Mouse (Mus musculus) adrenal gland (tissue): Measurements from ENCODE around the gene Gpc1.

Experiments used
- intact Hi-C: fragments of 180-260 bp; cut with DNase I; formaldehyde crosslinking; loops from one replicate; pipeline ENCODE4 v1.15.1; 2025

Gpc1 gene

DNA sequence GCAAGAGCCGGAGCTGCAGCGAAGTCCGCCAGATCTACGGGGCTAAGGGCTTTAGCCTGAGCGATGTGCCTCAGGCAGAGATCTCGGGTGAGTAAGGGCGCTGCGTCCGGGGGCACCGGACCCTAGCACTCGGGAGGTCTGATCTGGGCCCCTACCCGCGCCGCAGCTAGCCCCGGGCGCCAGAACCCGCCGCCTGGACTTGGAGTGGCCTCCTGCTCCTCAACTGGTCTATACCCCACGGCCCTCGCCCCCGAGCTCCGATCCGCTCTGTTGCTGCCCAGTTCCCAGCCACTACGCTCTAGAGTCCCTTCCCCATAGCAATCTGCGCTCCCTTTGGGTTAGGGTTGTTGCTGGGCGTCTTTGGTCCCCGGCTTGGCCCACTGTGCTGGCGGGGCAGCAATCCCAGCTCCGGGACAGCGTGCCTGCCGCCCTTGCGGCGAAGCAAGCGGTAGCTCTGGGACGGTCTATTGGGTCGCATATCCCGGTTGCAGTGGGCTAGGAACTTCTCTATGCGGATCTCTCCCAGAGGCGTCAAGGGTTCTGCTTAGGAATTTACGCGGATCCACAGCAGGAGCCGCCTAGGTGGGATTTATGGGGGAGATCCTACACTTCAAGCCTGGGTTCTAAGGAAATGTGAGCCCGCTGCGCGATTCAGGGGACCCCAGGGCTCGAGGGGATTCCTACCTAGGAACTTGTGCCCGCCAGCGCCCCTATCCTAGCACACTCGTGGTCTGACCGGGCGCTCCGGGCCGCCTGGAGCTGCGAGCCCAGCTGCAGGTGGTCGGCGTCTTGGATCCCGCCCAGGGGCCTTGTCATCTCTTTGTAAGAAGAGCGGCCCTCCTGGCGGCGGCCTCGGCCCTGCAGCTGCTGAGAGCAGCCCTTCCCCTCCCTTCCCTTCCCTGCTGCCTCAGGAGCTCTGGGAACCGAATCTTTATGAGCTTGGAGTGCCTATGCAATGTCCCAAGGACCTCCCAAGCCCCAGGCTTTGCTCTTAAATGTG is 866 bp downstream of the Gpc1 start:
- intact Hi-C loops = loop anchor here (5.0 to 10.0 kb wide), 3 partner anchors 90 to 218 kb away; partner anchors contain the start of genes Olfr12 and Otos

DNA sequence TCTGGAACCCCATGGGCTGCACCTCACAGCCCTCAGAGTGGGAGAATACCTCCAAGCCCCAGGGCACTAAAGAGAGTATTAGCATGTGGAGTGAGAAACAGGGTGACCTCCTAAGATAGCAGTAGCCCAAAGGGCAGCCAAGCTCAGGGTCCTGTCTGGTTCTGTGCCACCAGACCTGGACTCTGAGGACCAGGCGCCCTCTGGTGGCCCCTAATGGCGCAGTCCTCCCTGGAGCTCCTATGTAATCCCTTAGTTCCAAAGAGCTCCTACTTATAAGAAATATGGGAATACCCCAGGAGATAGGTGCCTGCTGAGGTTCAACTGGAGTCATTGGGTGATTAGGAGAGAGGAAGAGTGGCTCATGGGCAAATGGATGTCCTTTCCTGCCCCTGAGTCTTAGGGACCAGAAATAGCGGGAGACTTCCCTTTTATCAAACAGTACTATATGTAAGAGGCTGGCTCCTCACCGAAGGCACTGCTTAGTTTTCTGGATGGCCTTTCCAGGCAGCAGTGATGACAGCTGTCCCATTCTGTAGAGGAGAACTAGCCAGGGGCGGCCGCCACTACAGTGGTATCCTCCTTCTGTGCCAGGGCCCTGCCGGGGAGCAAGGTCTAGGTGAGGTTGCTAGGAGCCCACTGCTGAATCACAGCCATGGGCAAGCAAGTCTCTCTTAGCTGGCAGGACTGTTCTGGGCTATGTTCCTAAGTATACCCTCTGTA is 2.7 kb downstream of the Gpc1 start:
- intact Hi-C loops = loop anchor here (1.0 to 10.0 kb wide), 4 partner anchors 92 to 219 kb away; partner anchors contain the start of genes Olfr12 and Otos

DNA sequence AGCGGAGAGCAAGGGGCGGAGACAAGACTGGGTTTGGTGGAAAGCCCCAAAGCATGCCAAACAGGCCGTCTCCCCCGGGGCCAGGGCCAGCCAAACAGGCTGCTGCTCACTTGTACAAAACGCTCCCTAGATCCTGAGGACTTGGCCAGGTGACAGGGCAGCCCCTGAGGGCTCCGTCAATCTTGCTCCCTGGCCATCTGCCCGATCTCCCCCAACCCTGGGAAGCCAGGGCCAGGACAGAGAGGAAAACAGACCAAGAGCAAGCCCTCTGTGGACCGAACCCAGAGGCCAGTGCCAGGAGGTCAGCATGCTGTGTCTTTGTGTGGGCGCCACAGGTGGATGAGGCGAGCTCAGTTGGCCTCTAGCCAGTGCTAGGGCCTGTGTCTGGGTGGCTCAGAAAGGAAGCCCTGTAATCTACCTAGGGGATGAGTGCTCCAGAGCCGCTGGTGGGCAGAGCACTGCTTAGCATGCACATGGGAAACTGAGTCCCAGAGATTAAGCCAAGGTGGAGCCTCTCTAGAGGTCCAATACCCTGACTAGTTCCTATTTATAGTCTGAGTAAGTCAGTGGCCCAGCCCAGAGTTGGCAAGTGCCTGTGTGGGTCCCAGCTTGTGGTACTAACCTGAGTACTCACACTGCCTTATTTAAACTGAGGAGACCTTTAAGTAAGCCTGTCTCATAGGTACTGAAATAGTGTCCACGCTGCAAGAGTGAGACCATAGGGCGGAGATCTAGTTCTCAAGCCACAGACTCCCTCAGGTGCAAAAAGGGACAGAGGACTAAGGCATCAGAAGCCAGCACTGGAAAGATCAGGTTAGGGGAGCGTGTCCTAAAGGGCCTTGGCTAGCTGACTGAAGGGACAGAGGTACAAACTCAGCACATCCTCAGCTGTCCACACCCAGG is 6.7 kb downstream of the Gpc1 start:
- intact Hi-C loops = loop anchor here (10.0 kb wide), 1 partner anchor 223 kb away; the partner anchor contains the start of gene Olfr12

DNA sequence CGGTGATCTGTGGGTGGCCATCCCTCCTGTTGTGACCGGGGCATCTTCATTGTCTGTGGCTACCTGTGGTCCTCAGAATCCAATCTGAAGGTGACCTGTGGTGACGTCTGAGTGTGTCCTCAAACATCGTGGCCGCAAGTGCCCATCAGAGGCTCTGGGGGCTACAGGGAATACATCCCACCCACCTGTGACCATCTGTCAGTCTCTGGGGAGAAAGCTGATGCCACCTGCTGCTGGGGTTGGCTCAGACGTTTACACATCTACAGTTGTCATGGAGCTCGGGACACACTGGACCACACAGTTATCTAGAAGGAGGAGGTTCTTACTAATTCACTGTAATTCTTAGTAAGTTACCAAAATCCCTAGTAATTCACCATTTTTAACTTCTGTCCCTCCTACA is 7.8 kb downstream of the Gpc1 start:
- intact Hi-C loops = loop anchor here (10.0 kb wide), 1 partner anchor 224 kb away; the partner anchor contains the start of gene Olfr12

DNA sequence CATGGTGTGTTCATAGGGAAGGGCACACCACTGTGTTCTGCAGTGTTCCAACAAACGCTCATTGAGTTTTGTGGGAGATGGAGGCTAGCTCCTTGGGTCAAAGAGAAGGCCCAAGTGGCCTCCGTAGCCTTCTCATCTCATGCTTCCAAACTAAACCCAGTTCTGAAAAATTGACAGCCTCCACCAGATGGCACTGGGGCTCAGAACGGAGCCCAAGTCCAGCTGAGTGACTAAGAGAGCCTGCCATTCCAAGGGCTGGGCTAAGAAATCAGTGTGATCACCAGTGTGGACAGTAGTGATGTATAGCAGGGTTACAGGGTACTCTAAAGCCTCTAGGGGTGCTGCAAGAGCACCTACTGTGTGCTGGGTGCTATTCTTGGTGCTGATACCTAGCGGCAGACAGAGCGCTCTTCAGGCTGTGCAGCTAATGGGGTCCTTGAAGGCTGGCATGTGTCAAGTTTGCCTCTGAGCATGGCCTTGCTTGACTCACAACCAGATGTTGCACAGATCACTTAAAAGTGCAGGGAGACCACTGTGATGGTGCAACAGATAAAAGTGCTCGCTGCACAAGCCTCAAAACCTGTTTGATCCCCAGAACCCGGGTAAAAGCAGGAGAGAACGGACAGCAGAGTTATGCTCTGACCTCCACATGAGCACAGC is 8.9 kb downstream of the Gpc1 start:
- intact Hi-C loops = loop anchor here (5.0 kb wide), 1 partner anchor 57 kb away; no protein-coding TSS in a partner anchor

DNA sequence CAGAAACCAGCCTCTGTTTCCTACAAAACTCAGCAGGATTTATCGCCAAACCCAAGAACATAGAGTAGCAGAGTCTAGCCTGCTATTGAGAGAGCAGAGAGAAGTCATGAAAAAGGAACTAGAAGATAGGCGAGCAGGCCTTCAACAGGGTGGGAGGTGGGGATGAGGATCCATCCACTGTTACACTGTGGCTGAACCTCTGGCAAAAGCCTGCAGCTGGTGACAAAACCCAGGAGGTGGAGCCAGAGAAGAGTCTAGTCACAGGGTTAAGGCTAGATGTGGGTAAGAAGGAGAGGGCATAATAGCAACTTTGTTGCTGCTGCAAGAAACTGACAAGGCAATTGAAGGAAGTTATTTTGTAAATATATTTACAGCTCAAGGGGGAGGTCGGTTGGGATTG is 10.0 kb downstream of the Gpc1 start:
- intact Hi-C loops = loop anchor here (5.0 kb wide), 1 partner anchor 56 kb away; no protein-coding TSS in a partner anchor

DNA sequence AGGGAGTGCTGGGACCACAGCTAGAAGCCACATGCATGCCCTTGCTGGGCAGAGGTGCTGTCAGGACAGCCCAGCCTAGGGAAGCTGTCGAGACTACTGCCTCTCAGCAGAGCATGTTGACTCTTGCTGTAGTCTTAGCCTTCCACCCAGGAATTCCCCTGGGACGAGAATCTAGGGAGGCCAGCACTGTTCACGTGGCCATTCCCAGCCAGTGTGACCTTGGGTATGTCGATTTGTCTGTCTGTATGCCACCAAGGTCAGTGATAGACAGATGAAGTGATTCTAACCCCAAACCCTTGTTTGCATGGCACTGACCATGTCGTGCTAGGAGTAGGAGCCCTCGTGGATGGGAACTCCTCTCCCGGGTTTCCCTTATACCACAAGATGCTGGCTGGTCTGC is 14.4 kb downstream of the Gpc1 start:
- intact Hi-C loops = no loop called here

DNA sequence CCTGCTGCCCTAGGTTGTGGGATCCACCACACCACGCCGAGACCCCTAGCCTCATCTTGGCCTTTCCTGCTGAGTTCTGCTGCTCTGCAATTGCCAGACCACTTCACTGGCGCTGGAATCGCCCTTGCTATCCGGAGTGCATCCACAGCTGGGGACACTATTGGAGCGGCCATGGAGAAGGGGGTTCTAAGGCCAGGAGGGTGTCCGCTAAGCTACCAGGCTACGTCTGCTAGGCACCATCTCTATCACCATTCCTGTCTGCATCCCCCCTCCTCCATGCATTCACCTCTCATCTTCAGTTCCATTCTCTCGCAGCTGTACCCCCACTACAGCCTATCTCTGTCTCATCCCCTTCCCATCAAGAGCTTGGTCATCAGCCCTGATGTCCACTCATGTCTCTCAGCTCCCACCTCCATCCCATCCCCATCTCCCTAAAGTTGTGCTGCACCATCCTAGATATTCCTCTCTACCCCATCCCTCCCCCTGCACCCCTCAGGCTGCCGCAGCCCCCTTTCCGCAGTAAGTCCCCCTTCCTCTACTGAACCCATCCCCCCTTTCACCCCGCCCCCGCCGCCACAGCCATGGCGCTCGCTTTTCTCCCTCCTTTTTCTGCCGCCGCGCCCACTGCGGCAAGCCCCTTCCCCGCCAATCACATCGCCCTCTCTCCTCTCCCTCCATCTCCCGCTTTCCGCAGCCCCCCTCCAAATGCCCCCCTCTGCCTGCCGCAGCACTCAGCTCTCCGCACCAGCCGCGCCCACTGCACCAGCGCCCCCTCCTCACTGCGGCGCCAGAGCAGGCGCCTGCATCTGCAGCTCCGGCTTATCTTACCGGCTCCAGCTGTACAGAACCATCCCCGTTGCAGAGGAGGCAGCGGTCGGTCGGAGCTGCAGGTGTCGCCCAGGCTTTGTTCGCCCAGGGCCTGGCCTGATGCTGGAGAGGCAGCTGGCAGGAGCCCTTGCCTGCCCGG is 16.7 kb downstream of the Gpc1 start:
- intact Hi-C loops = no loop called here

DNA sequence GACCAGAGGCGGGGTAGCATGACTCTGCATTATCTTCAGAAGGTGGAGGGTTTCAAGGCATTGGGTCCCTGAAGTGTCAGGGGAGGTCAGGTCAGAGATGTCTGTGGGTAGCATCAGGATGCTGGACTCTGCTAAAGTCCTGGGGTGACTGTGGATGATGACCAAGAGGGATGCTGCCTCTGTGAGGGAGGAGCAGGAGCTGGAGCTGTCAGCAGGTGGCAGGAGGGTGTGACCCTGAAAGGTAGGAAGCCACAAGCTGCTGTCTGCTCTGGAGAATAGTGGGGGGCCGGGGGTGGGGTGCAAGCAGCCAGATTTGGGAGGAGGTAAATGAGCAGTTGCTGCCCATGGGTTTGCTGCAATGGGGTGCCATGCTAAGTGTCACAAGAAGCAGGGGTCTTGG is 18.0 kb downstream of the Gpc1 start:
- intact Hi-C loops = no loop called here

DNA sequence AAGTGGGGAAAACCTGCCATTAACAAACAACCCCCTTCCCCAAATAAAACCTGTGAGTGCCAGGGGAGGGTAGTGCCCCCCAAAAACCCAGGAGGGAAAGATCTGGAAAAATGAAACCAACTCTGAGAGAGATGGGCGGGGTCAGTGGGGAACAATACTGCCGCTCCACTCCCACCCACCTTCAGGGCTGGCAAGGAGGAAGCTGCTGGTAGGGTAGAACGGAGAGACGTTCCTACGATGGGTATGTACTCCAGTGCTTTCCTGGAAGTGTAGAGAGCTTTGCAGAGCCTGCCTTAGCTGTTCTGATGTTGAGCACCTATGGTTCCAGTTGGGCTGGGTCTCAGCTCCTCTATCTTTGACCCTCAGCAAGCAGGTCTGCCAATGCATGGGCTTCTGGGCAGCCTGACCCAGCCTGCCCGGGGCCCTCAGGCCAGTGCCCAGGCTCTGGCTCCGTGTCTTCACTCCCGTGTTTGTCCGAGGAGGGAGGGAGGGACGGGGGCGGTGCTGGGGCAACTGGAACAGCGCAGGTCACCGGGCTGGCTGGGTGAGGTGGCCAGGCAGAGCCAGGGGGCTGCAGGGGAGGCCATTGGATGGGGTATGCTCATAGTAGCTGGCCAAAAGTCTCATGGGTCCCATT is 18.6 kb downstream of the Gpc1 start:
- intact Hi-C loops = no loop called here

DNA sequence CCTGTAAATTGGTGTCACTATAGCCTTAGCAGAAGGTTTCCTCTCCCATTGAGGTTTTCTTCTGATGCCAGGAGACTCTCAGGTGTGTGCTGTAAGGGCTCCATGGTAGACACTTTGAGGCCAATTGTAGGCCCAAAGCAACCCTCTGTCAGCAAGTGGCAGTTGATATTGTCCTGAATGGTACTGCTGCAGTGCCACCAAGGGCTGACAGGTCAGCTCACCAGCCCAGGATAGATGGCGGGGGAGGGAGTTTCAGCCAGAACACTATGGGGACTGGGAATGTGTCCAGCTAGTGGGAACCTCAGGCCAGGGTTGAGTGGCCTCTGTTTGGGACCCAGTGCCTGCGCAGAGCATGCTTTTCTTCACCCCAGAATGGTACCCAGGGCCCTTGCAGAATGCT is 21.0 kb downstream of the Gpc1 start:
- intact Hi-C loops = no loop called here

DNA sequence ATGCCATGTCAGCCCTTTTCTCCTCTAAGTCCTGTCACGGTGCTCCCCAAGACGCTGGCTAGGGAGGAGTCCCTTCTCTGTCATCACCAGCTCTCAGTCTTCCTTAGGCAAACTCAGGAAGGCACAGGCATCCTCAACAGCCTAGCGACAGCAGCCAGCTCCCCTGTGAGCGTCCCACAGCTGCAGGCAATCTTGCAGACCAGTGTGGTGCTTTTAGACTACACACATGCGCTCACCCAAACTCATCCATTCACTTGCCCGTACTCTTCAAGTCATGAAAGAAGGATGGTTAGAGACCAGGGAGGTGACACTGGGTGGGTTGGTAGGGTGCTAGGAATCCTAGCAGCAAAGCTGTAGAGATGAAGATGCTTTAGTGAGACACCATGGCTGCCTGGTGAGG is 30.1 kb downstream of the Gpc1 start:
- intact Hi-C loops = no loop called here

DNA sequence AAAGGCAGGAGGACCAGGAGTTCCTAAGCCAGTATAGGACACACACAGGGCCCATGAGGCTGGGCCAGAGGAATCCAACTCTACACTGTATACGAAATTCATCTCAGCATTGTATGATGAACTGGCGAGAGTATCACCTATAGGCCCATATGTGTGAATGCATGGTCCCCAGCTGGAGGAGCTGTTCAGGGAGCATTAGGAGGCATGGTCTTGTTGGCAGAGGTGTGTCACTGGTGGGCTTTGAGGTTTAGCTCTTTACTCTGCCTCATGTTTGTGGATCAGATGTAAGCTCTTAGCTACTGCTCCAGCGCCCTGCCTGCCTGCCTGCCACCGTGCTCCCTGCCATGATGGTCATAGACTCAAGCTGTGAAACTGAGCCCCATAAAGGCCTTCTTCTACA is 31.8 kb downstream of the Gpc1 start:
- intact Hi-C loops = no loop called here

DNA sequence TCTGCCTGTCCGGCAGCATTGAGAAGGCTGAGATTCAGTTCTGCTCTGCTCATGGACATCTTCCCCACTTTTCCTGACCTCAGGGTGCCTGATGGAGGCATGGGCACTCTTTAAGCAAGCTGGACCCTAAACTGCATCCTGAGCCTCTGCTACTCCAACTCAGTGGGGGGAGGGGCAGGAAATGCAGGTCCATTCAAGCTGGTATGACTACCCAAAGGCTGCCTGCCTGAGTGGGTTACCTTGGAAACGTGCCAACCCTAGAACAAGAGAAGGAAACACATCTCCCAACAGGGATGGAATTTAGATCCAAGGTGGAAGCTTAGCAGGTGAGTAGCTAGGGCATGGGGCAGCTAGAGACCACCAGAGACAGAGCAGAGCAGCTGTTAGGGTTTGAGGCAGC is 34.7 kb downstream of the Gpc1 start:
- intact Hi-C loops = no loop called here

DNA sequence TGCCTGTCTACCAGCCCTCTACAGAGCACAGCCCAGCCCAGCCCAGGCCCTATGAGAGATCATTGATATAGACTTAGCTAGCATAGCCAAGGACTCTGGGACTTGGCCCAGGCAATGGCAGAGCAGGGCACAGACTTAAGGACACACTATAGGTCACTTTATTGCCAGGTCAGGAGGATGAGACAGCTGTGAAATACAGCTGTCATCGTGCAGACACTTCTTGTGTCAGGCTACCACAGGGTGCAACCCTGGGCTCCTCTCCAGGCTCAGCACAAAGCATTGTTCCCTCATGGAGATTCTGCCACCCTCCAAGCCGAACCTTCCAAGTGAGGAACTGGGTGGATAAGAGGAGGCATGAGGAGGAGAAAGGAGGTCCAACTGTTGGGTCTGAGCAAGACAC is 38.5 kb downstream of the Gpc1 start:
- intact Hi-C loops = no loop called here

DNA sequence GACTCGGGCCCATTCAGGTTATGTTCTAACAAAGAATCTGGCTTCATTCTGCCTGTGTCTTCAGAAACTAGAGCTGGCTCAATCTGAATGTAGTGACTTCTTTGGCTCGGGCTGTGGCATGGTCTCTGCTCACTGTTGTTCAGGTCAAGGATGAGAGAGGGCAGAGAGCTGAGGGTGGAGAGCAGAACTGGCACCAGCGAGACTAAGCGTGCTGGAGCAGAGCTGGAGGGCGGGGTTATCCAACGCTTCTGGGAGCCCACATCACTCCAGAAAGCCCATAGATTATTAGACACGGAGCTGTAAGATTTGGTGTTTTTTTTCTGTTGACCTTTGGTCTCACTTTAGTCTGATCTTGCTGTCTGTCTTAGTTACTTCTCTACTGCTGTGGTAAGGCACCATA is 41.2 kb downstream of the Gpc1 start:
- intact Hi-C loops = no loop called here

DNA sequence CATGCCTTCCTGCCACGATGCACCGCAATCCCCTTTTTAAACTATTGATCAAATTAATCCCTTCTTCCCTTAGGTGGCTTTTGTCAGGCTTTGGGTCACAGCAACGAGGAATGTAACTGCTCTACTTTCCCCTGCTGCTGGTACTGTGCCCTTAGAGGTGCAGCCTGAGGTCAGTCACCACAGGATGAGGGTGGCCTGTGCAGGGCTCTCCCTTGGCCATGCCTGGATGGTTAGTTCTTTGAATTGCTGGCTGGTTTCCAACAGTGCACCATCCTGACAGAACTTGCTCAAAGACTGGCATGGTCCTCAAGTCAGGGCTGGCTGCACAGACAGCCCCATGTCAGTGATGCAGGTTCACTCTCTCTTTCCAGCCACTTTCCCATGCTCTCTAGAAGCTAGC is 42.6 kb downstream of the Gpc1 start:
- intact Hi-C loops = no loop called here

DNA sequence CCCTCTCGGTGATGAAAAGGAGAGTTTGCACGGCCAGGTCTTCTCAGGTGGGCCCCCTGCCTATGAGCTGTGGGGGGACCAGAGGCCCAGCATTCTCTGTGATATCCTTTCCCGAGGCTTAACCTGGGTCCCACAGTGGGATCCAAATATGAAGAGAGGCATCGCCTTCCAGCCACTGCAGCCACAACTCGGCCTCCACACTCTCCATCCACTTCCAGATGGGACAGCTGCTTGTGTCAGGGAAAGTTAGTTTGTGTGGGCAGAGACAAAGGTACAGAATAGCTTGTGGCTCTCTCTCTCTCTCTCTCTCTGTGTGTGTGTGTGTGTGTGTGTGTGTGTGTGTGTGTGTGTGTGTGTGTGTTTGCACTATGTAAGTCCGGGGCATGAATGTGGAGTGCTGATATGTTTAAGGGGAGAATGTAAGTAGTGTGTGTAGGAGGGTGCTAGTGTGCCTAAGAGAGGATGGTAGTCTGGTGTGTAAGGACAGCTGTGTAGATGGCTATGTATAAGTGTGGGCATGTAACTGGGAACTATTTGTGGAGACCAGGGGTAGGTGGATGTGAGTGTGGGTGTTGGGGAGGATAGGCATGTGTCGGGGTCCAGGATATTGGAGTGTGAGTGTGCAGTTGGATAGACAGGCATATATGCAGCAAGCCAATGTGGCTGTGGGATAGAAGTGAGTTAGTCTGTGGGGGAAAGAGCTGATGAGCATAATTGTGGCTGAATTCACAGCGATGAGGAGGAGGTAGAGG is 44.1 kb downstream of the Gpc1 start:
- intact Hi-C loops = no loop called here
